Mouse (Mus musculus) WW6 (cell line): ENCODE measurements around the gene Slc12a3.

Source experiments
- DNase-seq: peaks from one replicate; pipeline ENCODE4 v3.0.0-alpha.2; 2013; ENCODE audit warnings: low read depth, low spot score

The Slc12a3 gene

DNA sequence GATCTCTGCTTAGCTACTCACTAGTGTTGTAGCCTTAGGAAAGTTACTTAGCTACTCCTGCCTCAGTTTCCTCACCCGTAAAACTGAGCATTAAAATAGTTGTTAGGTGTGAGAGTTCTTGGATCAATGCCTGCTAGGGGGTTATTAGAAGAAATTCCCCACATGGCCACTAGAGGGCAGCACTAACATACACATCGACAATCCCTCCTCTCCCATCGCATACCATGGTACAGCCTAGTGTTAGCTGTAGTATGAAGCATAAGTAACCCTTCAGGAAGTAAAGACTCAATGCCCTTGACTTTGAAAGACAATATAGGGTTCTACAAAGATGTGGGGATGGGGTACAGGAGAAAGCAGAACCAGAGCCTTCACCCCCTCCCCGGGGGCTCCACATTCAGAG is 1.7 kb downstream of the Slc12a3 start:
- DNase-seq = peak; percentile 43

DNA sequence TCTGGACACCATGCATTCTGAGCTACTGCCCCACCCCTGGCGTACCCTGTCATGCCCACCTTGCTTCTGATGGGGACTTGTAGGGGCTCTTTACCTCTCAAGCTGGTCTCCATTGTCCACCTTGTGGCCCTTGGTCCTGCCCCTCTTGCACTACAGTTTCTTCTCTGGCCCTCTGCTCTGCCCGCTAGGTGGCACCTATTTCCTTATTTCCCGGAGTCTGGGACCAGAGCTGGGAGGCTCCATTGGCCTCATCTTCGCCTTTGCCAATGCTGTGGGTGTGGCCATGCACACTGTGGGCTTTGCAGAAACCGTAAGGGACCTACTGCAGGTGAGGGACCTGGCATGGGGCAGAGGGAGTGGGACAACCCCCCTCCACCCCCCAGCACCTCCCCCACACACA is 4.3 kb downstream of the Slc12a3 start:
- DNase-seq = no peak

DNA sequence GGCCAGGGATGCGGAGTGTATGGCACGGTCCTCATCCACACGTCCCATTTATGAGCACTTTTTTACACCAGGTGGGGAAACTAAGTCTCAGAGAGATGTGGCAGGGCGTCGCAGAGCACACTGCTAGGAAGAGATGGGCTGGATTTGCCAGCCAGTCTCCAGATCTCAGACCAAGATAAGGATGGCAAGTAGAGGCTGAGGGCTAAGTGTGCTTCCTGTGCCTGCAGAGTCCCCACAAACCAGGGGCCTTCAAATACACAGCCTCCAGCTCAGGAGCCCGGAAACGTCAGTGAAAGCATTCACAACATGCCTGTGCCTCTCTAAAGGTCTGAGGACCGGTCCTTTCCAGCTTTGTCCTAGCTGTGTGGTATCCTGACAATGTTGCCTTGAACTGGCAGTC is 8.6 kb downstream of the Slc12a3 start:
- DNase-seq = no peak

DNA sequence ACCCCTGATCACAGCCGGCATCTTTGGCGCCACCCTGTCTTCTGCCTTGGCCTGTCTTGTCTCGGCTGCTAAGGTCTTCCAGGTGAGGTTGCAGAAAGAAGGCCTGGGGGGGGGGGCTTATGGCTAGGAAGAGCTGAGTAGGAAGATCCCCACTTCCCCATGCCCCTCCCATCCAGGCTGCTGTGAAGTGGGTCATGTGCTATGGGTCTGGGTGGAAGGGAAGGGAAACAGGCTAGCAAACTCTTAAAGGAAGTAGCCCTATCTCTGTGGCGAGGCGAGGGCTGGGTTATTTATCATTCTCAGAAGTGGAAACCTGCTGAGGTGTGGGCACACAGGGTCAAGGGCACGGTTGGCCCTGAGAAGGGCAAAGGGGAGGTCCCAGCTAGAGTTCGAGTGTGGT is 11.8 kb downstream of the Slc12a3 start:
- DNase-seq = no peak

DNA sequence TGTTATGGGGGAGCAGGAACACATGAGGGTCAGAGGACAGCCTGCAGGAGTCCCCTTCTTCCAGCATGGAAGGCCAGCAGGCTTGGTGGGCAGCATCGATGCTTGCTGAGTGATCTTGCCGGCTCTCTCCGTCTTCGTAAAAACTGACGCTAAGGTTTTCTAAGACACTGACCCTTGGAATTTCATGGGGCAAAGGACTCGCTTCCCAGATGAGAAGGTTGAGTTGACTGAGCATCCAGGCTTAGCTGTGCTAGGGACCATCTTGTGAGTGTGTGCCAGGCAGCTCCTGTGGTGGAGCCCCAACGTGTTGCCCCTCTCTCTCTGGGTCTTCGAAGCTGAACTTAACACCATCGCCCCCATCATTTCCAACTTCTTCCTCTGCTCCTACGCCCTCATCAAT is 13.7 kb downstream of the Slc12a3 start:
- no peak for DNase-seq

DNA sequence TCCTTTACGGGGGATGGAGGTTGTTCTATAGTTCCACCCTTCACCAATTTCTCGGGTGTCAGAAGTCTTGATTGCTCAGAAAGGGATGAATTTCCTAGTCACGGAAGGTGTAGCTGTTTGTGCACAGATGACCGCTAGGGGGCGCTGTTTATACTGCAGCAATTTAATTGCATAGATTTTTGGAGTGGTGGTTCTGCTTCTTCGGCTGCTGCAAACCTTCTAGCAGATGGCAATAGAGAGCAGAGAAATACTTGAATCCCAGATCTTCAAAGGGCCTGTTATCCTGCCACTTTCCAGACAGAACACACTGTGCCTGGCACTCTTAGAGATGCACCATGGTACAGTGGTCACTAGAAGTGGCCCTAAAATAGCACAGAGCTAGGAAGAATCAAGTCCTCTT is 14.3 kb downstream of the Slc12a3 start:
- DNase-seq = peak; percentile 29

DNA sequence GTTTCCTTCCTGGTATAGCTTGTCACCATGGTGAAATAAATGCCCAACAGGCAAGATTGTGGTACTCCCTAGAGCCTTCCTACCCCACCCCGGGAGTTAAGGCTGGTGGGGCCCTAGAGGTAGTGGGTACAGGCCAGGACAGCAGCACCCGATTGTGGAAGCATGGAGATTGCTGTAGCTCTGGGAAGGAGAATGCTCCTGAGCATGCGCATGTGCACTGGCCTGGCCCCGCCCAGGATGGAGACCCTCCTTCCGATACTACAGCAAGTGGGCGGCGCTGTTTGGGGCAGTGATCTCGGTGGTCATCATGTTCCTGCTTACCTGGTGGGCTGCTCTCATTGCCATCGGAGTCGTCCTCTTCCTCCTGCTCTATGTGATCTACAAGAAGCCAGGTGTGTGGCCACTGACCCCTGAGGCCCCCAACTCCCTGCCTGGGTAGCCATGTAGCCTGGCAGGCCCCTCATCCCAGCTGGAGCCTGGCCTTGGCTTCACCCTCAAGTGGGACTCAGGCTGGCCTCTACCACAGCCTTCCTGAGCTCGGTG is 14.8 kb downstream of the Slc12a3 start:
- no peak for DNase-seq

DNA sequence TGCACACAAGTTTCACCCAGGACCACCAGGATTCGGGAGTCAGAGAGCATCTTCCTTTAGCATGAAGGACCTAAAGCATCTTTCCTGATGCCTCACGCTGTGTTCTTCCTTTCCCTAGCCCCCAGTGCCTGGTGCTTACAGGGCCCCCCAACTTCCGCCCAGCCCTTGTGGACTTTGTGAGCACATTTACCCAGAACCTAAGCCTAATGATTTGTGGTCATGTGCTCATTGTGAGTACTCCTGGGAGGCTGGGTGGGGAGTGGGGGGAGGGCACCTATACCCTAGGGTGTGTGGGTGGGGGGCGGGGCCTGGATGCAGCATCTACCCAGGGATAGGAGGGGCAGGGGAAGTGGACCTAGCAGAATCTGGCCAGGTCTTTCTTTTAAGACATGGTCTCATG is 16.7 kb downstream of the Slc12a3 start:
- DNase-seq = no peak

DNA sequence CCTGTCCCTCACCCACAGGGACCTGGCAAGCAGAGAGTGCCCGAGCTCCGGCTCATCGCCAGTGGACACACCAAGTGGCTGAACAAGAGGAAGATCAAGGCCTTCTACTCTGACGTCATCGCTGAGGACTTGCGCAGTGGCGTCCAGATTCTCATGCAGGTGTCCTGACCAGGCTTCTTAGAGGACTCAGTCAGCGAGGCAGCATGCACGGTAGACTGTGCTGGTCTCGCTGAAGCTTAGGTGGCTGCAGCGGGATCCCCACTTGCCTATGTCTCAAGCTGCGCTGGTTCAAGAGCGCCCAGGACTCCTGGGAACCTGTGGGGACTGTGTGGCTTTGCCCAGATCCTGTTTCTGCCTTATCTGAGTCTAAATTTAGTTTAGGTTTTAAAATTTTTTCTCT is 17.3 kb downstream of the Slc12a3 start:
- no peak for DNase-seq

DNA sequence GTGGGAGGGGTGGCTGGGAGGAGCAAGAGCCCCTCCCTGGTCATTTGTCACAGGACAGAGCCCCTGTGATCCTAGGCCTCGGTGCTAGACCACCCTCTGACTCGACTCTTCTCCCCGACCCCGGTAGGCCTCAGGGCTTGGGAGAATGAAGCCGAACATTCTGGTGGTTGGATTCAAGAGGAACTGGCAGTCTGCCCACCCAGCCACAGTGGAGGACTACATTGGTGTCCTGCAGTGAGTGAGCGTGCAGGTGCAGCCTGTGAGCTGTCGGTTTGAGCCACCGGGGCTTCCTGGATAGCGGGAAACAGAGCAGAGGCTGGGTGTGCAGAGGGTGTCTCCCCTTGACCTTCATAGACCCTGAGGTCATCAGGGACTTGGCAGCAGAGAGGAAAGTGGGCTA is 19.4 kb downstream of the Slc12a3 start:
- no peak for DNase-seq

DNA sequence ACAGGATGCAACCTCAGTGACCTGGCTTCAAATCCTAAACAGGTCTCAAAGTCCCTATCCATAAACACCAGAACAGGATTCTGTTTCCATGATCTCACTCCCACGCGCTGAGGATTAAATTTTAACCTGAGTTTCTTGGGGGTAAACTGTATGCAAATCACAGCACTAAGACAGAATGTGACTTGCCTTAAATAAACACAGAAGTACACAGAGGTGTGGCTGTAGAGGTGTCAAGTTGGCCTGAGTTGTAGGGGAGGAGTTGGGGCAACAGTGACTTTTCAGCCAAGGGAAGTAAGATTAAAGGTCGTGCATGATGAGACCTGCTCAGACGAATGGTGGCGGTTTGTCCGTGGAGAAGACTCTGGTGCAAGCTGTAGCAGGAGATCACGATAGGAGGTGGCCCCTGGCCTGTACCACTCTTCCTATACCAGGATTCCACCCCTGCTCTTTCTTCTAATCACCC is 25.1 kb downstream of the Slc12a3 start:
- no peak for DNase-seq

DNA sequence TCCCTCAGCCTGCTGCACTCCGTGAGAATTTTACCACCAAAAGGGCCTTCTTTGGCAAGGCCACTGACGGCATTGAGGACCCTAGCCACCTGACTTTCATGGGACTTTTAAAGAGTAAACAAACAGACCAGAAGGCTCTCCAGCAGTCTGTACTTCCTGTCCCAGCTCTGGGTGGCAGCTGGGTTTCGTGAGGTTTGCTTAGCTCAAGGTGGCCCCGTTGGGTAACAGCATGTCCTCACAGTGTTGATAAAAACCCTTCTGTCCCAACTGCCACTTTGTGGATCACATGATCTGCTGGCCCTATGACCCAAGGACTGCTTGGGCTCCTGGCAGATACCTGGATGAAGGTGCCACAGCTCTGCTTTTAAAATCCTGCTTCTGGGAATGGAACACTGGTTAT is 25.6 kb downstream of the Slc12a3 start:
- no peak for DNase-seq

DNA sequence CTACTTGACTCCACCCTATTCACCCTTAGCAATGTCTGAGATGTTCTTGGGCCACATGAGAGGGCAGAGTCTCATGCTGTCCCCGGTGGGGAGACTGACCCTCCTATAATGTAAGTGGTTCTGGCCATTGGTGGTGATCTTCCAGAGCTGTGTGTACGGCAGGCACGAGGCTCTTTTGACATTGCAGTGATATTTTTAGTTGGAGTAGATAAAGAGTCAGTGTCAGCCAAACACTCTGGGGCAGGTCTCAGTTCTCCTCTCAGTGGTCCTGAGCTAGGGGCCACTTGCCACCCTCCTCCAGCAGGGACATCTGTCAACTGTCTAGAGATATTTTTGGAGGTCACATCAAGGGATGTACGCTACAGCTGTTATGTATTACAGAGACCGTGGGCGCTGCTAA is 28.2 kb downstream of the Slc12a3 start:
- no peak for DNase-seq

DNA sequence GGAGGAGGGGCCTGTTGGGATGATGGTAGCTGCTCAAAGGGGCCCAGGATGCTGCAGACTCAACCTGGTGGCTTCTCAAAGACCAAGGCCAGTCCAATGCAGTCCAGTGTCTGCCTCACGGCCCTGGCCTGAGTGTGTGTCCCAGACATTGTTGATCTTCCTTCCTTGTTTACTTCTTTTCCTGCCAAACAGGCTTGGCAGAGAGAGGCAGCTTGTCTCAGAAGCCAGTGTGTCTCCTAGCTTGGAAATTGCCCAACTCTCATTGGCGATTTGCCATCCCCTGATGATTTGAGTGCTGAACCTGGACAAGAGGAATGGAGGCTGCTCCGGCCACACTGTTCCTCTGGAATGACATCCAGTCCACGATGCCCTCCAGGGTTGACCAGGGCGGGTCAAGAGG is 29.5 kb downstream of the Slc12a3 start:
- no peak for DNase-seq

DNA sequence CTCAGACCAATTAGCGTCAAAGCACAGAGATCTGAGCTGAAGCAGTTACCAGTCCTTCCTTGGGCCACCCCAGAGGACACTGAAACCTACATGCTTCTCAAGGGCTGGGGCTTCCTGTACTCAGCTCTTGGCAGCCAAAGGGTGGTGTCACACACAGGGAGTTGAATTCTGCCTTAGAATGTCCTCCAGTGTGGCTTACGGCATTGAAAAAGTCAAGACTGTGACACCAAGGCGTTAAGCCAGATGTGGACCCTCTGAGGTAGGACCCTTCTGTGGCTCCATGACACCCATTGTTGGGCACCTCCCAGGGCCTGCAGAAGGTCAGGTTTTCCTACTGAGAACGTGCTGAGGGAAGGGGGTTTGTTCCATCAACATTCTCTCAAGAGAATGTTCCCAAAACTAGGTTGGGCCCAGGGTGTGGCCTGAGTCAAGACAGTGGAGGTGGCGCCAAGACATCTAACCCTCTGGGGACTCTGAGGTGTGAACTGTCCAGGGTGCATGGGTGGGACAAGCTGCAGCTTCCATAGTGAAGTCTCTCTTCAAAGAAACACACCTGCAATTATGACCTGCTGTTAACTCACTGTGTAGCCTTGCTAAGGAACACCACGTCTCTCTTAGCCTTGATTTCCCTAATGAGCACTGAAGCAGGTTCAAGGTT is 32.9 kb downstream of the Slc12a3 start:
- no peak for DNase-seq

DNA sequence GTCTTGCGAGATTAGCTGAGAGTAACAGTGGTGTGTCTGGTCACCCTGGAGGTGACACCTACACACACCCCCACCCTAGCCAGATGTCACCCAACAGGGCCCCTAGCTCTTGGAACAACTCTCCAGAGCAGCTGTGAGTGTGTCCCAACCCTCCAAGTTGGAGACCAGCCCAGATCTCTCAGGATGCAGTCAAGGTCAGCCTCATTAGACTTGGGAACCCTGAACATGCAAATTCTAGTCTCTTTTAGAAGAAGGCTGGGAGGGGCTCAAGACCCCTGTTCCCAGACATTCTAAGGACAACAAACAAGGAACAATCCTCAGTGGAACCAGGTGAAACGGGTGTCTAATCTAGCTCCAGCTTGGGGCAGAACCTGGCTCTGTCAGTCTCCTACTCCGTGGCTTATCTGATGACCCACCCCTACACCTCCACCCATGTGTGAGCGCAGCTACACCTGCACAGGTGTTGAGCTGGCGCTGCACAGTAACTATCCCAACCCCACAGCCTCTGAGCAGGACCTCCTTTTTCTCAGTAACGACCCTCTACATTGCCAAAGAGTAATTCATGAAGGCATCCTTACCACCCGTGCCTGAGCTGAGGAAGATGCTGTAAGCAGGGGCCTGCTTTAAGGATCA is 33.7 kb downstream of the Slc12a3 start:
- no peak for DNase-seq

DNA sequence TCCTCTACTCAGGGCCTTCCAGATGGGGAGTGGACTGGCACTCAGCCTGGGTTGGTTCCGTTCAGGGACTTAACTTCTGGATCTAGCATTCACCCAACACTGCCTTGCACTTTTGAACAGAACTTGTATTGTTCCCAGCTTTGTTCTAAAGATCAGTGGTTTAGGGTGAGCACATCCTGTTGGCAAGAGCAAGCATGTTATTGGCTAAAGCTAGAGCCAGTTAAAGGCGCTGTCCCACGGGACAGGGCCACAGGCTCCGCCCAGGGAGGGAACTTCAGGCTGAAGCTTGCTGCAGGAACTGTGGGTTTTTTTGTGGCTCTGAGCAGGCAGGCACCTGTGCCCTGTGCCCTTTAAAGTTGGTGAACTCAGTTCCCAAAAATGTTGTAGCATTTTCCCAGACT is 34.3 kb downstream of the Slc12a3 start:
- DNase-seq = no peak

DNA sequence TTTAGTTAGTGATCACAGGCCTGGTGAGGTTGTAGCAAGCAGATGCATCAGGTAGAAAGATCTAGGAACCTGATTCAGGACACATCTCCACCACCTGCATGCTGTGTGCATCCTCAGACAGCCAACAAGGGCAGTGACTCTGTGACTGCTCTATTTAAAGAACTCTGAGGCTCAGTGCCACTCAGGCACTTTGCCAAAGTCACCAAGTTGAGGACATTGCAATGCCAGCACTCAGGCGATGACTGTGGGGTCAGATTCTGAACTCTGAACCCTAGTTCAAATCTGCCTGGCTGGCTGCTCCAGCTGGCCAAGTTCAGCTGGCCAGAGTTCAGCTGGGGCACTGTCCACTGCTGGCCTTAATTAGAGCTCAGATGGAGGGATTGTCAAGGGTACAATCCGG is 34.9 kb downstream of the Slc12a3 start:
- no peak for DNase-seq

DNA sequence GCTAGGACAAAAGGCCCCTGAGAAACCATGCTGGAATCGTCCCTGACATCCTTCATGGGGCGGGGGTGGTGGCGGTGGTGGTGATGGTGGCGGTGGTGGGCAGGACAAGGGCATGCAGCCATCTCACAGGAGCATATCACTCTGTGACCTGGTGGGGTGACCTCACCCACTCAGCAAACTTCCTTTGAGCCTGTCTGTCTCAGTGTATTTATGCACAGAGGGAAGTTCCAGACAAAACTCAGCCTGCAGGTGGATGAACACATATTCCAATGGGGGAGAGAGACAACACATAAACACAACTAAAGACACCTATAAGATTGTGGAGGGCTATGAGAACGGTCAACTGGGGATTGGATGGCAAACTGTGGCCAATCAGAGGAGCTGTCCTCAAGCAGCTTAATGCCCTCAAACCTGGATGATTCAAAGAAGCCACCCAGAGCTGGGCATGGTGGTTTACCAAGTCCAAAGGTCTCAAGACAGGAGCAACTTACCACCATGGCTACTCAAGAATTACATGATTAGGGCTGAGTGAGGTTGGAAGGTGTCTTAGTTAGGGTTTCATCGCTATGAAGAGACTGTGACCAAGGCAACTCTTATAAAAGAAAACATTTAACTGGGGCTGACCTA is 35.8 kb downstream of the Slc12a3 start:
- DNase-seq = no peak

DNA sequence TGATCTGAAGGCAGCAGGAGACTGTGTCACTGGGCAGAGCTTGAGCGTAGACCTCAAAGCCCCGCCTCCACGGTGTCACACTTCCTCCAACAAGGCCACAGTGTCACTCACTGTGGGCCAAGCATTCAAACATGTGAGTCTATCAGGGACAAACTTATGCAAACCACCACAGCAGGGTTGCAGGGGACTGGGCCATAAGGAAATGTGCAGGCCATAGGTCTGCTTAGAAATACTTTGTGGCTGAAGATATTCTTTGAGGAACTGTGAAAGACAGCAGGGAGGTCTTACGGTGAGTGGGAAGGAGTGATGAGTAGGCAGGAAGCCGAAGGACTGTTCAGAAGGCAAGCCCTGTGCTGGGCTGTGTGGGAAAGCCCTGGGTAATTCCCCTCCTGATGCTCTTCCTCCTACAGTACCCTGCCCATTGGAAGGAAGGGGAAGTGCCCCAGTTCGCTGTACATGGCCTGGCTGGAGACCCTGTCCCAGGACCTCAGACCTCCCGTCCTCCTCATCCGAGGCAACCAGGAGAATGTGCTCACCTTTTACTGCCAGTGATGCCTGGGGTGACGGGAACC is 36.5 kb downstream of the Slc12a3 start:
- no peak for DNase-seq

DNA sequence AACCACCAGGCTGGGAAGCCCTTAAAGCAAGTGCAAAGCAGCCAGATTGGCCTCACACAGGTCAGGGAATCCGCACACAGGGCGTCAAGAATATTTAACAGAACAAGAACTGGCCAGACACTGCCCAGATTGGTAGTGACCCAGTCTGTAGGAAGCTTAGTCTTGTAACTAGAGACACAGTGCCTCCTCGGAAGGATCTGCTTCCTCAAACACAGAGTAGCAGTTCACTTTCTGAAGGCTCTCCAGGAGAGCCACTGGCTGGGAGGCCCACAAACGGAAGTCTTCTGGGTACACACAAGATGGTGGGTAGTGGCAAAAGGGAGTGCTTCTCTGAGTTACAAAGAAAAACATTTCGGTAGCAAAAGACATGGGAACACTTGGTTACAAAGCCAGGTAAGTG is 41.8 kb downstream of the Slc12a3 start:
- DNase-seq = no peak

DNA sequence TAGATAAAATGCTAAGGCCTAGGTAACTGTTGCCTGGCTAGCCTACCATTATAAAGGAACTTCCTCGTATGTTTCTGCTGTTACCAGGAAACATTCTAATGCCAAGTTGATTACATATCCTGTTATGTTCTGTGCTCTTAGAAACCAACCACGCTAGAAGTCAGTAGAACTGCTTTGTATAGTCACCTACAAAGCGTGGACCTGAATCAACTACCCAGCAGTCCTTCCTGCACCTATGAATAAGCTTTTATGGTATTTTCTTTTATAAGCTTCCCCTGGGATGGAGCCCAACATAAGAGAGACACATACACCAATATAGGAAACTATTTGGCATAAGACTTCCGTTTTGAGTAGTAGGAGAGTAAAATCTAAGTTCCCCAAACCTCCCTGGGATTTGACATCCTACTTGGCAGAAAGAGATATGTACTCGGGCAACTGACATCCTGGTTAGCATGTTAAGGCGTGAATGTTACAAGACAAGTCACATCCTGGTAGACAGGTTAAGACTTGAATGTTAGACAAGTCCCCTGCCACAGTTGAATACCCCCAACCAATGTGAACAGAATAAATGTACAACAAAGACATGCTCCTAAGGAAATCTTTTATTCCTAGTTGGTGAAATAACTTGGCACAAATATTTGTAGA is 44.1 kb downstream of the Slc12a3 start:
- DNase-seq = no peak
